Mouse (Mus musculus): ENCODE results near the gene Ssr3. TPM values are rescaled to one million over a fixed set of nuclear protein-coding genes. Genes with fewer than 3 reads are reported as not detected.

Gene Ssr3
- polyA plus RNA-seq, 1 experiment from 2014 or later = 327 TPM

- Histone ChIP-seq H3K4me3 (replicated peaks; ENCODE audit: low read length) (no peak overlapping the region), H3K4me1 (ENCODE audit: control insufficient read depth, insufficient read depth, low read length) (no peaks in the 10 kb centered on the region), H3K9ac (ENCODE audit: low read length) (no peak overlapping the region), H3K27ac (ENCODE audit: low read length) (no peak overlapping the region), H3K4me2 (ENCODE audit: low read depth, low read length) (no peak overlapping the region), H3K27me3 (ENCODE audit: control insufficient read depth, insufficient read depth, low read length) (no peaks in the 10 kb centered on the region), H3K36me3 (ENCODE audit: control insufficient read depth, insufficient read depth, low read length) (peaks cover 27% of the 10 kb centered on the region), H3K9me3 (replicated peaks; ENCODE audit: control insufficient read depth, low read length) (no peaks in the 10 kb centered on the region)
- no peak for ATAC-seq (ENCODE audit: insufficient read depth, low FRiP score)
- 86% methylated on average over 4 of the region's 4 CpGs for WGBS
These were observed 11.3 kb downstream of the Ssr3 start for GRCm38 (mm10) chr3:65381094-65381493.

GRCm38 (mm10) chr3:65379884-65380539 lies 12.4 kb downstream of the Ssr3 start:
- ATAC-seq (ENCODE audit: insufficient read depth, low FRiP score) = no peak
- no peaks in the 10 kb centered on the region for H3K9me3 ChIP-seq (replicated peaks; ENCODE audit: control insufficient read depth, low read length)
- H3K9ac ChIP-seq (ENCODE audit: low read length) = no peak overlapping the region
- no peak overlapping the region for H3K4me2 ChIP-seq (ENCODE audit: low read depth, low read length)
- no peaks in the 10 kb centered on the region for H3K27me3 ChIP-seq (ENCODE audit: control insufficient read depth, insufficient read depth, low read length)
- H3K27ac ChIP-seq (ENCODE audit: low read length) = no peak overlapping the region
- H3K4me3 ChIP-seq (replicated peaks; ENCODE audit: low read length) = no peak overlapping the region
- 70% methylated on average over 4 of the region's 4 CpGs for WGBS
- H3K4me1 ChIP-seq (ENCODE audit: control insufficient read depth, insufficient read depth, low read length) = no peaks in the 10 kb centered on the region
- peaks cover 21% of the 10 kb centered on the region for H3K36me3 ChIP-seq (ENCODE audit: control insufficient read depth, insufficient read depth, low read length)

DNA sequence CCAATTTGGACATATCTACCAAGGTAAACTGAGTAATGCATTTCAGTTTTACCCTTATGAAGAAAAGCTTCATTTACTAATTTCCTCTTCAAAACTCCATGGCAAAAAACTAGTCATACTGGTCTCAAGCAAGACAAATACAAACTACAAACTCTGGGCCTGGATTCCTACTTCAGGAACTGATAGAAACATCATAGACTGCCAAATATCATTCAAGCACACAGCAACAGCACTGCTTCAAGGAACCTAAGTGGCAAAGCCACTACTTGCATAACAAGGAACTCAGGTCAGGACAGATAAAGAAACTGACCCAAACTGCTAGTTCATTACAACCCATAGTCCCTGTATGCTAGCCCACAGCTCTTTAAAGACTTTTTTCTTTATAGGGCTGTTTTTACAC lies 13.7 kb downstream of the Ssr3 start:
- no peak overlapping the region for H3K9ac ChIP-seq (ENCODE audit: low read length)
- H3K4me1 ChIP-seq (ENCODE audit: control insufficient read depth, insufficient read depth, low read length) = no peaks in the 10 kb centered on the region
- no peak overlapping the region for H3K4me3 ChIP-seq (replicated peaks; ENCODE audit: low read length)
- no peaks in the 10 kb centered on the region for H3K27me3 ChIP-seq (ENCODE audit: control insufficient read depth, insufficient read depth, low read length)
- no peak for ATAC-seq (ENCODE audit: insufficient read depth, low FRiP score)
- H3K4me2 ChIP-seq (ENCODE audit: low read depth, low read length) = no peak overlapping the region
- no peaks in the 10 kb centered on the region for H3K9me3 ChIP-seq (replicated peaks; ENCODE audit: control insufficient read depth, low read length)
- H3K27ac ChIP-seq (ENCODE audit: low read length) = no peak overlapping the region
- H3K36me3 ChIP-seq (ENCODE audit: control insufficient read depth, insufficient read depth, low read length) = peaks cover 17% of the 10 kb centered on the region

DNA sequence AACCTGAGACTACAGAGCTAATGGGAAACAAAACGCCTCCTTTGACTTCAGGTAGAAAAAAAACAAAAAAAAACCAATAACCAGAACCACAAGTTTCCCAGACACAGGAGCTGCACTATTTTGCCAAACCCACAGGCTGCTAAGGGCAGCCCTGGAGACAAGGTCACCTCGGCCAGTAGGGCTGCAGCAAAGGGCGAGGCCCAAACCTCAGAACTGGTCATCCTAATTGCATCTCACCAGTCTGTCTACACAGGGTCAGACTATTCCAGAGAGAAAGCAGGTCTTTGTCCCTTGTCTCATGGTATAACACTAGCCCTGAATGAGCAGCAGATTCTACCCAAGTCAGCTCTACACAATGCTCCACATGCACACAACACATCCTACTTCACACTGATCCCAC lies 17.7 kb downstream of the Ssr3 start:
- H3K9me3 ChIP-seq (replicated peaks; ENCODE audit: control insufficient read depth, low read length) = no peaks in the 10 kb centered on the region
- H3K27me3 ChIP-seq (ENCODE audit: control insufficient read depth, insufficient read depth, low read length) = no peaks in the 10 kb centered on the region
- H3K4me2 ChIP-seq (ENCODE audit: low read depth, low read length) = no peak overlapping the region
- 81% methylated on average over 3 of the region's 3 CpGs for WGBS
- H3K4me3 ChIP-seq (replicated peaks; ENCODE audit: low read length) = no peak overlapping the region
- peaks cover 5% of the 10 kb centered on the region for H3K36me3 ChIP-seq (ENCODE audit: control insufficient read depth, insufficient read depth, low read length)
- H3K27ac ChIP-seq (ENCODE audit: low read length) = no peak overlapping the region
- H3K4me1 ChIP-seq (ENCODE audit: control insufficient read depth, insufficient read depth, low read length) = no peaks in the 10 kb centered on the region
- no peak for ATAC-seq (ENCODE audit: insufficient read depth, low FRiP score)
- H3K9ac ChIP-seq (ENCODE audit: low read length) = no peak overlapping the region

- H3K4me3 ChIP-seq (replicated peaks; ENCODE audit: low read length) = no peak overlapping the region
- no peaks in the 10 kb centered on the region for H3K27me3 ChIP-seq (ENCODE audit: control insufficient read depth, insufficient read depth, low read length)
- no peak overlapping the region for H3K9ac ChIP-seq (ENCODE audit: low read length)
- peaks cover under 1% of the 10 kb centered on the region for H3K36me3 ChIP-seq (ENCODE audit: control insufficient read depth, insufficient read depth, low read length)
- no peak overlapping the region for H3K27ac ChIP-seq (ENCODE audit: low read length)
- no peaks in the 10 kb centered on the region for H3K4me1 ChIP-seq (ENCODE audit: control insufficient read depth, insufficient read depth, low read length)
- ATAC-seq (ENCODE audit: insufficient read depth, low FRiP score) = no peak
- H3K9me3 ChIP-seq (replicated peaks; ENCODE audit: control insufficient read depth, low read length) = no peaks in the 10 kb centered on the region
- no peak overlapping the region for H3K4me2 ChIP-seq (ENCODE audit: low read depth, low read length)
- WGBS = 76% methylated on average over 5 of the region's 5 CpGs
These were observed 18.7 kb downstream of the Ssr3 start for GRCm38 (mm10) chr3:65373594-65374182.

- 89% methylated on average over 4 of the region's 4 CpGs for WGBS
- Histone ChIP-seq H3K36me3 (ENCODE audit: control insufficient read depth, insufficient read depth, low read length) (no peaks in the 10 kb centered on the region; the same call in 1 of the 2 replicates), H3K27ac (ENCODE audit: low read length) (no peak overlapping the region), H3K4me2 (ENCODE audit: low read depth, low read length) (no peak overlapping the region), H3K9ac (ENCODE audit: low read length) (no peak overlapping the region), H3K4me3 (replicated peaks; ENCODE audit: low read length) (no peak overlapping the region), H3K27me3 (ENCODE audit: control insufficient read depth, insufficient read depth, low read length) (no peaks in the 10 kb centered on the region), H3K4me1 (ENCODE audit: control insufficient read depth, insufficient read depth, low read length) (no peaks in the 10 kb centered on the region), H3K9me3 (replicated peaks; ENCODE audit: control insufficient read depth, low read length) (no peaks in the 10 kb centered on the region)
- no peak for ATAC-seq (ENCODE audit: insufficient read depth, low FRiP score)
These were observed 19.9 kb downstream of the Ssr3 start for GRCm38 (mm10) chr3:65372552-65372951.

- Histone ChIP-seq H3K27me3 (ENCODE audit: control insufficient read depth, insufficient read depth, low read length) (no peaks in the 10 kb centered on the region), H3K27ac (ENCODE audit: low read length) (no peak overlapping the region), H3K9ac (ENCODE audit: low read length) (no peak overlapping the region), H3K4me3 (replicated peaks; ENCODE audit: low read length) (no peak overlapping the region), H3K36me3 (ENCODE audit: control insufficient read depth, insufficient read depth, low read length) (no peaks in the 10 kb centered on the region; the same call in 1 of the 2 replicates), H3K4me1 (ENCODE audit: control insufficient read depth, insufficient read depth, low read length) (no peaks in the 10 kb centered on the region), H3K4me2 (ENCODE audit: low read depth, low read length) (no peak overlapping the region), H3K9me3 (replicated peaks; ENCODE audit: control insufficient read depth, low read length) (no peaks in the 10 kb centered on the region)
- 72% methylated on average over 4 of the region's 4 CpGs for WGBS
- ATAC-seq (ENCODE audit: insufficient read depth, low FRiP score) = no peak
These were observed 24.5 kb downstream of the Ssr3 start for GRCm38 (mm10) chr3:65367944-65368343.

DNA sequence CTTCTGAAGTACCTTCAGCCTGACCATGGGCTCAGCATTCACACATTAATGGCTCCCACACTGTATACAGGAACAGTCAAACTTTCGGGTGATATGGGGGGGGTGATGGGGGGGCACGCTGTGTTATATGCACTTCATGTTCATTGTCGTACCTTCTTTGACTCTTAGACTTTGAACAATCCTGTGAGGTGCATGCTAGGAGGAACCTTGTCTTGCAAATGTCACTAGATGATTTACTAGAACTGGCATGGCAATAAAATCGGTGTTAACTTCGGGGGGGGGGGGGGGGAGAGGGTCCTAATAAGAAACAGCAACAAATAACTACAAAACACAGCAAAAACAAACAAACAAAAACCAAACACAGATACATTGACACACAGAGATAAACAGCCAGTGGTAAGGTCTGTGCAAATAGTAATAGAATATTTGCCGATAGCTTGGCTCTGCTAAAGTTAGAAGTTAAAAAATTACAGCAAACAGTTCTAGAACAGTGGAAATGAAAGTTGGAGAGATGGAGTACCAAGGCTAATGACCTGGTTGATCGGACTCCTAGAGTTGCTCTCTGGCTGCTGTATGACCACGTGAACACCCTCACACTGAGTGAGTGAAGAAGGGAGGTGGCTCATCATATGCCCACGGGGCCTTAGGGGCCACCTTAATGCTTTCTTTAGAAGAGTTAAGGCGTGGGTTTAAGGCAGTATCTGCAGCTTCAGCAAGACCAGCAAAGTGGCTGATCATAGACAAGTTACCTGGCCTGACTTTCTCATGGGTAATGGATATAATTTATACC lies 26.3 kb downstream of the Ssr3 start:
- Histone ChIP-seq H3K9ac (ENCODE audit: low read length) (no peak overlapping the region), H3K4me2 (ENCODE audit: low read depth, low read length) (no peak overlapping the region), H3K36me3 (ENCODE audit: control insufficient read depth, insufficient read depth, low read length) (no peaks in the 10 kb centered on the region; the same call in 1 of the 2 replicates), H3K27ac (ENCODE audit: low read length) (no peak overlapping the region), H3K4me1 (ENCODE audit: control insufficient read depth, insufficient read depth, low read length) (no peaks in the 10 kb centered on the region), H3K9me3 (replicated peaks; ENCODE audit: control insufficient read depth, low read length) (no peaks in the 10 kb centered on the region), H3K4me3 (replicated peaks; ENCODE audit: low read length) (no peak overlapping the region), H3K27me3 (ENCODE audit: control insufficient read depth, insufficient read depth, low read length) (no peaks in the 10 kb centered on the region)
- ATAC-seq (ENCODE audit: insufficient read depth, low FRiP score) = no peak
- 81% methylated on average over 10 of the region's 10 CpGs for WGBS

GRCm38 (mm10) chr3:65365184-65365583 lies 27.2 kb downstream of the Ssr3 start:
- no peaks in the 10 kb centered on the region; the same call in 1 of the 2 replicates for H3K36me3 ChIP-seq (ENCODE audit: control insufficient read depth, insufficient read depth, low read length)
- H3K4me3 ChIP-seq (replicated peaks; ENCODE audit: low read length) = no peak overlapping the region
- no peak overlapping the region for H3K9ac ChIP-seq (ENCODE audit: low read length)
- H3K4me1 ChIP-seq (ENCODE audit: control insufficient read depth, insufficient read depth, low read length) = peaks cover 4% of the 10 kb centered on the region; the same call in 1 of the 2 replicates
- H3K27ac ChIP-seq (ENCODE audit: low read length) = no peak overlapping the region
- H3K27me3 ChIP-seq (ENCODE audit: control insufficient read depth, insufficient read depth, low read length) = no peaks in the 10 kb centered on the region
- ATAC-seq (ENCODE audit: insufficient read depth, low FRiP score) = no peak
- 70% methylated on average over 6 of the region's 6 CpGs for WGBS
- no peaks in the 10 kb centered on the region for H3K9me3 ChIP-seq (replicated peaks; ENCODE audit: control insufficient read depth, low read length)
- H3K4me2 ChIP-seq (ENCODE audit: low read depth, low read length) = no peak overlapping the region
